Mouse (Mus musculus) cerebellum, postnatal 25 days (tissue): ENCODE measurements around the gene Npas3.

Source experiments
- DNase-seq, 2 experiments: peaks; one replicate each; pipeline ENCODE4 v3.0.0; 2021; ENCODE audit warnings: mixed read lengths in 2 of 2

Npas3 gene

DNA sequence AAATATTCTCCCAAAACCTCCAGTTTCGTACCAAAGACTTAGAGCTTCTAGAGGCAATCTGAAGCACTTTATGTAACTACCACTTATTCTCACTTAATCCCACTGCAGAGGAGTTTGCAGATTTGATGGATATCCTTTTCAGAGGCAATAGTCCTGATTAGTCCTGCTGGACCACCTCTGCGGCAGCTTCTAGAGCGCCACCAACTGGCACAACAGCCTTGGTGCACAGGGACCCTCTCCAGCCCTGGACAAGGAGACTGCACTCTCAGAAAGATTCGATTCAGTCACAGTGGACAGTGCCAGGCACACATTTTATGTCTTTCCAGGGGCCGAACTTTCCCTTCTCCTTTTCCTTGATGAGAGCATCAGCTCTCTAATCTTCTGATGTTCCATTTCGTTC is 471.4 kb downstream of the Npas3 start:
- peak in 1 of 2 experiments; percentile 18 for DNase-seq

DNA sequence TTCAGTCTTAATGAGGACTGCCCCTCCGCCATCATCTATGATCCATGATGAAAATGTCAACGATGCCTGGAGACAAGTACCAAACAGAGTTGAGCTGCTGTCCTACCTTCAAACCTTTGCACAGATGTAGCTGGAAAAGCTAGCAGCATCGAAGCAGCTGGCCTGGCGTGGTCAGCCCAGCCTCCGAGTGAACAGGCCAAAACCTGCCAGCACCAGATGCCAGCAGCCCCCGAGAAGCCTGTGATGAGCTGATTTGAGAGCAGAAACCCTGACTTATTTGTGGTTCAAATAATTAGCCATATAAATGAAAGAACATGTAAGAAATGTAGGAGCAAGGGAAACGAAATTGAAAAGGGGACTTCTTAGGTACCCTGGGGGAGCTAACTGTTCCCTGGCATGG is 473.7 kb downstream of the Npas3 start:
- DNase-seq = peak in 1 of 2 experiments; percentile 6

DNA sequence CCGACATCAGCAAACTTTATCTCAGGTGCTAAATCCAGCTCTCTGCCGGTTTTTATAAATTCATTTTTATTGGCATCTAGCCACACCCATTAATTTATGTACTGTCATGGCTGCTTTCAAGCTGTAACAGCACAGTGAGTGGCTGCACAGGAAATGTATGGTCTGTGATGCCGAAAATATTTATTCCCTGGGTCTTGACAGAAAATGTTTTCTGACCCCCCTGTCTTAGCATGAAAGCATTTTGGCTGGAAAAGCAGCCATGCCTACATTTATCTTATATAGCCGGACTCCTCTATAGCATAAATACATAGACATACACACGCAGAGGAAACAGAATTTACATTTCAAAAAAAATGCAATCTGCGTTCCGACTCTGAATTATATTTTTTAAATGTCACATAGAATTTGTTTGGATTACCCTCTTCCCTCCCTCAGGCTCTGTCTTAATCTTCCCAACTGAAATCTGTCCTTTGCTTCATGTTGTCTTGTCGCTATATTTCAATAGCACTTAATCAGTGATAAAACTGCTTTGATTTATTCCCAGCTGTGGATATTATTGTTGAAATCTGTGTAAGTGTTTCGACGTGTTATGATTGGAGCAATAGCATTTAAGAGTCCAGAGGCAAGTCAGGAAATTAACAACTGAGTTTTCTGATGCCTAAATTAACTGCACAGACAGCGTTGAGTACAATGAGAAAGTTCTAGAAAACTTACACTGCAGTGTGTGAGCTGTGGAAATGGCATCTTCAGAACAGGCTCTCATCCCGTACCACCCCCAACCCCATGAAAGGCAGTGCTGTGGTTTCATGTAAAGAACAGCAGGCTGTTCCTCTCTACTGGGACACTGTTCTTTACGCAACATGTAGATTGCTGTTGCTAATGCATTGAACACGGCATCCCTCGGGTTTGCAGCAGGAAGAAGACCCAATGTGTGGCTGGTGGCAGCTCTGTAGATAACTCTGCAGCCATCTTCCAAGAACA is 474.5 kb downstream of the Npas3 start:
- DNase-seq = no peak

DNA sequence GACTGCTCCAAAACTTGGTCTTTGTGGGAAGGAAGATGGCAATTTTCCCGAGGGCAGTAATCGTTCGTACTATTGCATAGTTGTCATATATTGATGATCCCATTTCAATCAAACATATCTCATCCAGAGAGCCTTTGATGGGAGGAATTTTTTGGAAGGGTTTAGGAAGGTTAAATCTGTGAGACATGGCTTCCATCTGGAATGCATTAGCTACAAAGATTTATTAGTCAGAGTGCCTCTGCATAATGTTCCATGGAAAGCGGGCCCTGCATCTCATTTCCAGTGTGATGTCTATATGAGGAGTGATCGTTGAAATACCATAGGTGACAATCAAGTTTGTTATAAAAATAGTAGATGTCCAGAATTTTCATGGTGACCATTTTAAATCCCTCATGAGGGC is 480.8 kb downstream of the Npas3 start:
- no peak for DNase-seq

DNA sequence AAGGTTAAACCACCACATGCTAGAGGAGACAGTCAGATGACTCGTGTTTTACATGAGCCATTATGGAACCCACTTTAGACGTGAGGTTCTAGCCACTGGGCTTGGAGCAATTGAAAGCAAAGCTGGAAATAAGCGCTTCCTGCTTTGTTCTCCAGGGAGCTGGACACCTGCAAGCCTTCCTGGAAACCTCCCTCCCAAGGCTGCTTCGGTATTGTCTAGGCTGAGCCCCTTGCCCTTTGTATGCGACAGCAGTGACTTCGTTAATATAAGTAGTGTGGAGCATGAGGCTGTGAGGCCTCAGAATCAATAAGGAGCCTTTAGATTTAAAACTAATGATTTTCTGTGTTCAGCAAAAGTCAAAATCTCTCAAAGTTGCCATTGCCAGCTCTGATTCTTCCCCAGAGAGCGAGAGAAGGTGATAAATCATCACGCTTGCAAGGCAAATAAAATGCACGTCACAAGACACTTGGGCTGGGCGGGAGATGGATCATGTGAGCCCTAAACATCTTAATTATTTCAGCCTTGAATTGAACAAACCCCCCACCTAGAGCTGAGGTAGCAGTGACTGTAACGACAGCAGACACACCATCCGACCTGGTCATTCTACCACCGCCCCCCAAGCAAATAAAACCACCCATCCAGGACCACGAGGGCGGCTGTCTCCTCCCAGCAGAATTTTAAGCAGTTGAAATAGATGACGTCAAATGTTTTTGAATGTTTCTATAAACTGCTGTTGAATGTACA is 490.2 kb downstream of the Npas3 start:
- DNase-seq = no peak

DNA sequence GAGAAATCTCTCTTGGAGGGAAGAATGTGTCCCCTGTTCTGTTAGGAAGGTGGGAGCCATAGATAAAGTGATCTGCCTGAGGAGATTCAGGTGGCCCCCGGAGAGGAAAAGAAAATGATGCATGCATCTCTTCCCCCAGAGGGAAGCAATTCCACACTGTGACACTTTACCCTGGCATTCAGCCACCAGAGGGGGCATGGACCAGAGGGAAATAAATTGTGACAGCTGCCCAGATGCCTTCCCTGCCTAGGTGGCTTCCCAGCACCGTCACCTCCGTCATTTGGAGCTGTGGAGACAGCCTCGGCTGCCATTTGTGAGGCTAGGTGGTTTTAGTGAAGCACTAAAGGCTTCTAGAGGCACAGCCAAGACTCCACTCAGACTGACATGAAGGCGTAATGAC is 498.2 kb downstream of the Npas3 start:
- DNase-seq = no peak

DNA sequence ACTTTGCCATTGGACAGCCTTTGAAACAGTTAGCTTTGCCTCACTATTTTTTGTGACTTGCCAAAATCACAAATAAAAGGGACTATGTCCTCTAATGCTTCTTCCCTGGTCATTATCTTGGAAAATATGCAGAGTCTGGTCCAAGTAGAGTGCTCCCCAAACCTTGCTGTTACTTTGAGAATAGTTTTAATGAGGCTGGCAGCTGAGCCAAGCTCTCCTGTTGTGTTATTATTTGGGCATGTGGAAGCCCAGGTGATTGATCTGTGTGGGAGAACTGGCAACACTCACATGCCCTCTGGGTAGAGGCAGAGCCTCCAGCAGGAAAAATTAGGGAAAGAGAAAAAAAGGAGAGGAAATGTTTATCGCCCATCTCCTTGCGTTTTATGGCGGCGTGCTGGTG is 500.9 kb downstream of the Npas3 start:
- no peak for DNase-seq

DNA sequence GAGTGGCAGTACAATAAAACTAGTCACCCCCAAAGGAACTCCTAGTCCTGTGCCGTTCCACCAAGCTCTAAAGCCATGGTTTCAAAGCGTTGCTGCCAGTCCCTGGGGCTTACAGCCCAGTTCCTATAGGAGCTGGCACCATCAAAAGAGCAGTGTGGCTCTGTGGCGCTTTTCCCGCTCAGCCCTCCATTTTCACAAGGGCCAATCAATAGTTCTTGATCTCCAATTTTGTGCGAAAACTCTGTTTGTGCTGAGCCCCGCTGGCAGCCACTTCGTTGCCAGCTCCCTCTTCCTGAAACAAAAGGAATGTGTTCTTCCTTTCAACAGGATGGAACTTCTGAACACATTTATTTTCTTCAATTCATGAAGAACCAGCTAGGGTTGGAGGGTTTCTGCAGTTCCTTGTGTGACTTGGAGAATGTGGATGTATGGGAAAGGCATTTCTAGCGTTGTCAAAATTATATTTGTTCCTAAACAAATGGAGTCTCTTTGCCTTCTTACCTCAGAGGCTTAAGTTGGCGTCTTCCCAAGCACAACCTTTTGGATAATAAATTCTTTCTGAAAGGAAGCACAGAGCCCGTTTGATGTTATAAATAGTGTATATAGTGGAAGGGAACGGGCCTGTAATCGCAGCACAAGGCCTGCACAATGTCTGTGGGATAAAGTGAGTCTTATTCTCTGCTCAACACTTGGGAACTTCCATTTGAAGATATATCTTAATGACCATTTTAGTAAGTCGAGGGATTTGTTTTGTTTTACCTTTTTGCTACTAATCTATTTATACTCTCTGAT is 504.0 kb downstream of the Npas3 start:
- DNase-seq = no peak

DNA sequence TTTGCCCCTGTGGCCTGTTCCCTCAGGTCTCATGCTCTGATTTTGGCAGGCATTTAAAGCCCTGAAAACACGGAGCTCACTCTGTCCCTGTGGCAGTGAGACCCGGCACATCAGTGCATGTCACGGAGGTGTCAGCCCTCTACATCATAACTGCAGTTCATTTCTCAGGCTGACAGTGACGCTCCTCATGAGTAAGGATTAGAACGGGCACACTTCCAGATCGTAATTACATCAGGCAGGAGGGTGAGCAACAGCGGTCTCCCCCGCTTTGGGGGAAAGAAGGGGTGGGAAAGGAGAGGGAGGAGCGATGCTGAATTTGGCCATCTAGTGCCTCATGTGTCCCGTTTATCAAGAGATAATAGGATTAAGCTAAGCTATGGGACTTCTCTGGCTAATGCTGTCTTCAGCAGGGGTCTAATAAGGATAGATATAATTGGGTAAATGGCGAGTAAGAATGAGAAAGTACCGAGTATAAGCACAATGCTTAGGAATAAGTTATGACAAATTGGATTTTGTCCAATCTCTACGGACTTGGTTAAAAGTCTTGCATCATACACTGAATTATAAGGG is 505.0 kb downstream of the Npas3 start:
- DNase-seq = no peak

DNA sequence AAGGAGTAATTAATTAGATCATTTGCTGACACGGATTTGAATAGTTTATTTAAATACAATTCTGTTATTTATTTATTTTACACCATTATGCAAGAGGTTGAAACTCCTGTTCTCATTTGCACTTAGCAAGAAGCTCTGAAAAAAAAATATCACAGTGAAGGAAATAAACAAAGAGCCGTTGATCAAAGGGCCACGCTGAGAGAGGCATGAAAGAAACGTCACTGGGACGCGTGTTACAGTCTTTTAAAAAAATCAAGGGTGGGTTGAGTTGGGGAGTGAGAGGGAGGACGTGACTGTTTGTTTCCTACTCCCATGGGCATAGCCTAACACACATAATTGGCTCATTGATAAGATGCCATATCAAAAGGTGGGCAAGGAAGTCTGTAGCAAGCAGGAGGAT is 505.8 kb downstream of the Npas3 start:
- DNase-seq = no peak

DNA sequence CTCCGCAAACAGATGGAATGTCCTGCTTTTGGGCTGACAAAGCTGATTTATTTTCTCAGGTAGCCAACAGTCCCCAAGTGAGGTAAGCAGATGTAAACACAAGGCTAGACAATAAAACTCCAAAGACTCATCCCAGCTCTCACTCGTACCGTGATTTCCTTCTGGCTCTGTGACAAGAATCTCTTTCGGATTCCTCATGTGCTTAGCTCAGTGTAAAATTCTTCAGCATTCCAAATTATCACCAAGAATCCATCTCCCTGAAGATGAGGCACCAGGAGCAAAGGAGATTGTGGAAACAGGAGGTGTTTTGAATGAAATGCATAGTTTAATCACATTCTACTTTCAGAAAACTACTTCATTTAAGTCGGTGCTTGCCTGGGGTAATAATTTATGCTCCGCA is 509.2 kb downstream of the Npas3 start:
- DNase-seq = no peak

DNA sequence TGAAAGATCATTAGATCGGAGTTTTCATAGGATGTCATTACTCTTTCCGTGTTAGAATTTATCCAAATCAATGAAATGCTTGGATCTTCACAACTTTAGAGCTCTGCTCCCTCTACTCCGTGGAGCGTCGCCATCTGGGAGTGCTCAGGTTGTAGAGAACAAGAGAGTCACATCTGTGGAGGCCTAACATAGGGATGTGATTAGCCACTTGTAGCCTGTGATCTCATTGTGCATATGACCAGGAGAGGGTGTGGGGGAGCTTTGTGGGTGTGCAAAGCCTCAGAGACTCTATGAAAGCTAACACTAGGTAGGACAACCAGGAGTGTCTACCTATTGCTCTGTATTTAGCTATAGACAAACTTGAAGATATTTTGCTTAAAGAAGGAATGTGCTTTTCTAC is 509.9 kb downstream of the Npas3 start:
- no peak for DNase-seq

DNA sequence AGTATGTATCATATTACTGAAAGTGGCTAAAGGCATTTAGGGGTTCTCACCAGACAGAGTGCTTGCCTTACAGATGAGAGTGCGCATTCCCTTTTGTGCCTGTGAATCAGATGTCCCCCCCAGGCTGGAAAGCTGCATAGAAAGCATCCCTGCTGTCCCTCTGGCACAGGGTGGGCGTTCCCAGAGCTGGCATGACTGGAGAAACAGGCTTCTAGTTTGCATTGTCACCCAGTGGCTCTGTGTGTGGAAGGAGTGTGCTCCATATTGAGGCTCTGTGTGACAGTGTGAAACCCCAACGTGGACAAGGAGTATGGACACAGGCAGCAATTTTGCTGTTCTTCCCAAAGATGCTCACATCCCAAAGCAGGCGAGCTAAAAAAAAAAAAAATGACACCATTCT is 515.7 kb downstream of the Npas3 start:
- no peak for DNase-seq

DNA sequence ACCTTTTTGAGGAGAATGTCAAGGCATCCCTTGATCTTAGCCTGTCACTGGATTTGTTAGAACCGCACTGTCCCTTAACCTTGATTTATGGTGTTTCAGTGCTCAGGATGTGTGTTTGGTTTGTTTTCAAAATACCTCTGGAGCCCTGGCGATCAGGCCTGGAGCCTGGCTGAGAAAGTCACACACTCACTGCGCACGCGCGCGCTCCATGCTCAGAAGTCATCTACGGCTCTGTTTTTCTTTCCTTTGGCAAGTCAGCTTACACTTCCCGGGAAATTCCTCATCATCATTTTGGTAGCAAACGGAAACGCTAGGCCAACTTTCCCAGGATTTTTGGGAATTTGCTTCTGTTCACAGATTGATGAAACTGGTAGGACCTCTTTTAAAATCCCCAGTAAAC is 519.9 kb downstream of the Npas3 start:
- no peak for DNase-seq

DNA sequence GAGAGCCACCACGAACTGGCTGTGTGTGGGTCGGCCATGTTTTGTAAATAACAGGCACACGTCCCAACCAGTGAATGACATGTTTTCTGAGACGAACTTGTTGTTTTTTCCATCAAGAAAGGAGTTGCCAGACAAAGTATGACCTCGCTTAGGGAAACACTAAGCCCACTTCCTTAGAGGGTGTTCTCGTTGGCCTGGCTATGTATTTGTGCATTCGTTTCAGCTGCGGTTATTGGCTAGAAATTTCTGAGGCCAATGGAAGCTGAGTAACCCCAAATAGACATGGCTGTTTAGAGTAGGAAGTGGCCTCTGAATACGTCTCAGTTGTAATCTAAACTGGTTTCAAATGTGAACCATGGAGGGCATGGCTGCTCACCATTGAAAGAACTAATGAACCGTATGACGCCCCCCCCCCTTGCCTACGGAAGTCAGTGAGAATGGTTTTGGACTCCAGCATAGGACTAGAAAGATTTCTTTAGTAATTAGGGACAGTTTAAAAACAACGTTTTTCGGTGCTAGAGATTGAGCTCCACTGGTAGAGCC is 523.0 kb downstream of the Npas3 start:
- DNase-seq = no peak

DNA sequence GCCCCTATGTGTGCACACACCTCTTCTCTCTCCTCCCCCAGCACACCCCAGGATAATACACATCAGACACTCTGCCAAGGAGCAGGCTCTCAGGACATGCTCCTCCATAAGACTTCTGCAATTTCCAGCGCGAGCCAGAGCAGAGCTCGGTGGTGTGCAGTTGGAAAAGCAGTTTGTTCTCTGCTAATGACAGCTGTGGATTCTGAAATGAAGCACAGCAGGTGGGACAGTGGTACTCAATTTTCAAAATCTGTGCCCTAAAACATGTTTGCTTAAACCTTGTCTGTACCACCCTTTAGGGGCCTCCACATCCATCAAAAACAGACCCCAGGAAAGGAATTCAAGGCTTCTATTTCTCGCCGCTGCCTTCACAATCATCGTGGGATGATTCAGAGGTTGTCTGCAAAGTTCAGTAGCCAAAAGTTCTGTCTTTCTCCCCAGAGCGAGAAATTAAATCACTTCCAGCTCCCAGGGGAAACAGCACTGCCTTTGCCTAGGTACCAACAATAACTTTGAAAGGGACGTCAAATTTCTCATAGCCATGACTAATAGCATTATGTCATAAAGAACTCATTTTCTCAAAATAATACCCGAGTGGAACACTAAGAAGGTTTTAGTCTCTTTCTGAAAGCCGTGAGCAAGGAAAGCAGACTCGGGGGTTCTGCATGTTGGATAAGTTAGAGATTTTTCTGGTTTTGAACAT is 533.5 kb downstream of the Npas3 start:
- no peak for DNase-seq

DNA sequence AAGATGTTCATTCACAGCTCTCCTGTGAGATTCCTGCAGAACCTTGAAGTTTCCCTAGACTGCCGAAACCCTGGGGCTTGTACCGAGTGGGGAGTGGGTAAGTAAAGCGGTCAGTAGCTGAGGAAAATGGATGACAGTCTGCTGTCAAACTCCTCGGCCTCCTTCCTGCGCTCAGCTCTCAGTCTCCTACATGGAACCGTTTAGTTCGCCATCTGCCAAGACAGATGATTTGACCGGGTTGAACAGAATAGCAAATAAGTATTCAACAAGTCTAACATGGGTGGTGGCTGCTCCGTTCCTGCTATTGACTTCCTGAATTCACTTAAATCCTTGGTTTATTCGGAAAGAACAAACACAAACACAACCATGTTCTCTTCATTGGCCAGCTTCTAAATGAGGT is 541.0 kb downstream of the Npas3 start:
- DNase-seq = peak; percentile 10 to 25

DNA sequence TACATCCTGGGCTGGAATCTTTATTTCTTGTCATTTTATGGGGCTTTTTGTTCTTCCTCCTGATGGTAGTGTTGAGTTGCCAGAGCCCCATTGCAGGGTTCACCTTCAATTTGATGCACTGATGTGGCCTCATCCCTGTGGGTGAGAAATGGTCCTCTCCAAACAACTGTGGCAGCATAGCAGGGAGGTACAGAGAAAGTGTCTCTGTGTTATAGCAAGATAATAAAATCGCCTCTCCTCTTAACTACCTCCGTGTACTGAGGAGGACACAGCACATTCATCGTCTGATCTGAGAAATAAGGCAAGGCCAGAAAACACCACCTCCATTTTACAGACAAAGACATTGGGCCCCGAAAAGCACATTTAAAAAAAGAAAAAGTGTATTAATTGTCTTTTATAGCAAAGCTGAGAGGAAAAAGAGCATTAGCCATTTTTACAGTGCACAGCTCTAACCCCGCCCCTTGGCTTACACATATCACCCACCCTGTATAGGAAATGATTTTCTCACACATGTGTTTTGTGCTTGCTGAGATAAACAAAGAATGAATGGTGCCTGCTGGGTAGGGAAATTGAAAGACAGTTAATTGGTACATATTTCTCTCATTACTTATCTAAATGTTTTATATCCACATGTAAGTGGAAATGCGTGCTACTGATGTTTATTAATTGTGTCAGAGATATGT is 546.4 kb downstream of the Npas3 start:
- DNase-seq = no peak

DNA sequence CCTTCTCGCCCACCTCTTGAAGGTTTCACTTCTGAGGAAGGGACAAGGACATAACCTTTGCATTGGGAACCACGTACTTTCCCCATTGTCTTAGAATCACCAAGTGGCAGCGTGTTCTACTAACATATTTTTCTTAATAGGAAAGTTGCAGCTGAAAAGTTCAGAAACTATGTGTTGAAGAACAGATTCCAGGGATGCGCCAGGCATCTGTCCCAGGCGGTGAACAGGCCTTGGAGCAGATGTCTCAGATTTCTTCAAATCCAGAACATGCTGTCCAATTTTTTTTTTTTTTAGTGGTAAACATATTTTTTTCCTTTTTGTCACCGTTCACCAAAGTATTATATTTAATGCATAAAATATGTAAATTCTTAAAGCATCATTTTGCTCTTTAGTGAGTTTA is 553.4 kb downstream of the Npas3 start:
- no peak for DNase-seq

DNA sequence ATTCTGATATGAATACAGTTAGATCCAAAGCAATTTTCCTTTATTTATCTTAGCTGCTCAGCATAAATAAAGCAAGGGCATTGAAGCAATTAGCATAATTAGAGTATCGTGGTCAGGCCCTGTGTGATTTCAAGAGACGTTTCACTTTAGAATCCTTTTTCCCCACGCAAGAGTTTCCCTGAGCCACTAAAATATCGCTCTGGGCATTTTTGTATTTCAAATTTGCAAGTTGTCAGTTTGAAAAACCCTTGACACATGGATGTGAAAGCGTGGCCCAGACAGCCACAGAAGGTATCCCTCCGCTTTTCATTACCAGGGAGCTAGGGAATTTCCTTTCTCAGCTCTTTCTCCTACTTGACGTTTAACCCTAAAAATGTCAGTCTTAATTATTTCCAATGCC is 553.9 kb downstream of the Npas3 start:
- no peak for DNase-seq

DNA sequence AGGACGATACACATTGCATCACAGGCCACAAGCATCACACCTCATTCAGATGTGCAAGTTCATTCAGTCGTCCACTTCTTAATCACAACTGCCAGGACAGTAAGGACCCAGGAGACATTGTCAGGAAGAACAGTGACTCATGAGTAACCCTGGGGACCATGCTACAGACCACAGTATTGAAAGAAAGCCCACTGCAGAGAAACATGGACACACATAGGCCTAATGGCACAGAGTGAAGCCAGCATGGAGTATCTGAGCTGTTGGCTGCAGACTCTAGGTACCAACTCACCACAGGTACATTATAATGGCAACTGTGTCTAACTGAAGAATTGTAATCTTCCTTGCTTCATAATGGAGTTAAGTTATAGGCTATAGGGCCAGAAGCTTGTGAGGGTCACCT is 561.6 kb downstream of the Npas3 start:
- no peak for DNase-seq
